ENCODE assay signal across 12 mouse cellular contexts in the genomic region with DNA sequence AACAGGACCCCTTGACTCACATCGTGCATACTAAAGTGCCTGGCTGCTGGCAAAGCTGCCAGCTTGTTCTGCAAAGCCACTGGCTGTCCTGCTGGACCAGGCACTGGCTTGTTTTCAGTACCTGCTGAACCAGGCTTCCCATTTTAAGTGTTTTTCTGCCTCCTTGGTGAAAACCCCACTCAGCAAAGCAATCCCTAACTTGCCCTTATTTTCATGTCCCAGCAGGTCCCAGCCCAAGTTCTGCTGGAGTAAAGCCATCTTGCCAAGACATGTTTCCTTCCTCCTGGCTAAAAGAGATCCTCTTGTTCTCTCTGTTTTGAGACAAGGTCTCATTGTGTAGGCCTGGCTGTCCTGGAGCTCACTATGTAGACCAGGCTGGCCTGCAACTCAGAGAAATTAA. TPM values are rescaled to one million over a fixed set of nuclear protein-coding genes. Genes with fewer than 3 reads are reported as not detected.
DNase-seq lines count a peak whose midpoint lies in the region; ATAC-seq and TF ChIP-seq lines count a peak whose summit lies in the region.
"Had no signal": no experiment of that assay in that cellular context is flagged by ENCODE, and none has a peak within 500 bp of the region (broad histone marks: within the 10 kb centered on the region; RNA-seq: fewer than 3 reads in every experiment).

No protein-coding gene starts in this region.

- 95% methylated on average over 1 of the region's 1 CpGs for WGBS in lung, embryonic 15.5 days
- WGBS in hindbrain, embryonic 13.5 days = 98% methylated on average over 1 of the region's 1 CpGs
- WGBS in neural tube, embryonic 15.5 days = 90% methylated on average over 1 of the region's 1 CpGs

- H3K9ac ChIP-seq in lung, embryonic 15.5 days = no peak overlapping the region
- 0 out of 2 replicates have a peak overlapping the region, but pooled peaks have one; percentile 77 for H3K9ac ChIP-seq in hindbrain, embryonic 13.5 days
- no peak overlapping the region for H3K9ac ChIP-seq in neural tube, embryonic 15.5 days (replicated peaks)

- H3K4me1 ChIP-seq in lung, embryonic 15.5 days = peaks cover 33% of the 10 kb centered on the region
- peaks cover 32% of the 10 kb centered on the region for H3K4me1 ChIP-seq in hindbrain, embryonic 13.5 days (replicated peaks)
- peaks cover 33% of the 10 kb centered on the region for H3K4me1 ChIP-seq in neural tube, embryonic 15.5 days

- peak overlapping the region; percentile 59 for H3K4me2 ChIP-seq in lung, embryonic 15.5 days
- H3K4me2 ChIP-seq in hindbrain, embryonic 13.5 days = peak overlapping the region; percentile 69
- peak overlapping the region; percentile 85; the same call in 1 of the 2 replicates for H3K4me2 ChIP-seq in neural tube, embryonic 15.5 days

- no peak overlapping the region for H3K27ac ChIP-seq in gastrocnemius, adult 2 months
- no peak overlapping the region for H3K27ac ChIP-seq in lung, embryonic 15.5 days
- H3K27ac ChIP-seq in hindbrain, embryonic 13.5 days = no peak overlapping the region
- H3K27ac ChIP-seq in neural tube, embryonic 15.5 days (replicated peaks) = no peak overlapping the region

- no peak for ATAC-seq in lung, embryonic 15.5 days (ENCODE audit: borderline replicate concordance, extremely low read depth, low FRiP score, low TSS enrichment)
- ATAC-seq in hindbrain, embryonic 13.5 days (ENCODE audit: low FRiP score) = no peak
- ATAC-seq in neural tube, embryonic 15.5 days (ENCODE audit: low FRiP score) = no peak

- no peak for DNase-seq in gastrocnemius, adult 2 months
- no peak for DNase-seq in gastrocnemius, postnatal 25 days
- no peak for DNase-seq in lung, postnatal 14 days
- no peak for DNase-seq in urinary bladder, postnatal 10 days (ENCODE audit: low spot score)
- no peak for DNase-seq in T-cell, adult 2 months (ENCODE audit: low spot score)
- DNase-seq: adrenal gland, adult 2 months; cerebellum, postnatal 10 days; gastrocnemius, postnatal 10 days; kidney, postnatal 25 days had no signal

- peak overlapping the region; percentile 90 for H3K4me3 ChIP-seq in gastrocnemius, adult 2 months
- peak overlapping the region; percentile 92; the same call in 1 of the 2 replicates for H3K4me3 ChIP-seq in lung, embryonic 15.5 days
- peak overlapping the region; percentile 71; the same call in 1 of the 2 replicates for H3K4me3 ChIP-seq in hindbrain, embryonic 13.5 days
- H3K4me3 ChIP-seq in neural tube, embryonic 15.5 days (replicated peaks) = no peak overlapping the region

- intact Hi-C loops in gastrocnemius, adult 2 months (cut with DNase I) = no loop called here

- H3K27me3 ChIP-seq in lung, embryonic 15.5 days = no peaks in the 10 kb centered on the region
- no peaks in the 10 kb centered on the region for H3K27me3 ChIP-seq in hindbrain, embryonic 13.5 days
- no peaks in the 10 kb centered on the region for H3K27me3 ChIP-seq in neural tube, embryonic 15.5 days (replicated peaks)

- H3K36me3 ChIP-seq in lung, embryonic 15.5 days = peaks cover 54% of the 10 kb centered on the region
- H3K36me3 ChIP-seq in hindbrain, embryonic 13.5 days = peaks cover 51% of the 10 kb centered on the region
- peaks cover 47% of the 10 kb centered on the region for H3K36me3 ChIP-seq in neural tube, embryonic 15.5 days

- TF ChIP-seq CTCF in gastrocnemius, adult 2 months (IDR thresholded peaks at IDR 0.05) = no peak

- no peaks in the 10 kb centered on the region for H3K9me3 ChIP-seq in lung, embryonic 15.5 days
- H3K9me3 ChIP-seq in hindbrain, embryonic 13.5 days = no peaks in the 10 kb centered on the region
- no peaks in the 10 kb centered on the region for H3K9me3 ChIP-seq in neural tube, embryonic 15.5 days (replicated peaks)

RNA-seq across cellular contexts. Expression of gene Nop53, which starts 1.6 kb away (rescaled TPM):
- 10 to 100 TPM; 85.7 to 97.4 TPM for total RNA-seq in gastrocnemius, adult 2 months (2021)
- 100 to 1,000 TPM in 1 of 2 experiments, 10 to 100 TPM in 1; 86.8 to 101 TPM for total RNA-seq in gastrocnemius, postnatal 25 days (2021)
- polyA plus RNA-seq in lung, embryonic 15.5 days (2015; fragmentation: Nextera tagmentation; extraction: Ambion mirVana) = 188 and 189 TPM in 2 replicates
- 133 and 135 TPM in 2 replicates for polyA plus RNA-seq in hindbrain, embryonic 13.5 days (2015; fragmentation: Nextera tagmentation; extraction: Ambion mirVana)
- polyA plus RNA-seq in neural tube, embryonic 15.5 days (2015; fragmentation: Nextera tagmentation; extraction: Ambion mirVana) = 108 and 127 TPM in 2 replicates

RNA-seq across cellular contexts. Expression of gene Selenow, which starts 22.1 kb away (rescaled TPM):
- total RNA-seq in gastrocnemius, adult 2 months (2021) = 1,000 to 10,000 TPM; 1,391 to 1,893 TPM
- total RNA-seq in gastrocnemius, postnatal 25 days (2021) = 1,000 to 10,000 TPM; 1,236 to 1,328 TPM
- polyA plus RNA-seq in lung, embryonic 15.5 days (2015; fragmentation: Nextera tagmentation; extraction: Ambion mirVana) = 774 and 832 TPM in 2 replicates
- polyA plus RNA-seq in hindbrain, embryonic 13.5 days (2015; fragmentation: Nextera tagmentation; extraction: Ambion mirVana) = 1,371 and 1,383 TPM in 2 replicates
- 1,268 and 1,471 TPM in 2 replicates for polyA plus RNA-seq in neural tube, embryonic 15.5 days (2015; fragmentation: Nextera tagmentation; extraction: Ambion mirVana)

RNA-seq across cellular contexts. Expression of gene Ehd2, which starts 23.1 kb away (rescaled TPM):
- total RNA-seq in gastrocnemius, adult 2 months (2021) = 10 to 100 TPM; 31.4 to 38.7 TPM
- 10 to 100 TPM; 44.5 to 66.1 TPM for total RNA-seq in gastrocnemius, postnatal 25 days (2021)
- polyA plus RNA-seq in lung, embryonic 15.5 days (2015; fragmentation: Nextera tagmentation; extraction: Ambion mirVana) = 82.9 and 89.9 TPM in 2 replicates
- polyA plus RNA-seq in hindbrain, embryonic 13.5 days (2015; fragmentation: Nextera tagmentation; extraction: Ambion mirVana) = 5.2 and 6.4 TPM in 2 replicates
- polyA plus RNA-seq in neural tube, embryonic 15.5 days (2015; fragmentation: Nextera tagmentation; extraction: Ambion mirVana) = 9.2 and 14.8 TPM in 2 replicates
